Mouse (Mus musculus): Measurements from ENCODE around the gene Psmg4. TPM values are rescaled to one million over a fixed set of nuclear protein-coding genes. Genes with fewer than 3 reads are reported as not detected.

Gene Psmg4
- polyA plus RNA-seq, 1 experiment = 30.1 TPM

- whole genome bisulfite sequencing = 14% methylated on average over 15 of the region's 15 CpGs
- Histone ChIP-seq H3K4me3 (replicated peaks; ENCODE audit: control insufficient read depth, low read depth, low read length) (no peak overlapping the region), H3K4me1 (ENCODE audit: control insufficient read depth, insufficient read depth, low read length) (no peaks in the 10 kb centered on the region; the same call in 1 of the 2 replicates), H3K27ac (ENCODE audit: control insufficient read depth, insufficient read depth, low read depth, low read length, poor library complexity) (no peak overlapping the region)
- TF ChIP-seq CTCF (IDR thresholded peaks at IDR 0.05; ENCODE audit: control insufficient read depth, insufficient read depth, low read length) = no peak
- no peak for TF ChIP-seq POLR2A (IDR thresholded peaks at IDR 0.05; ENCODE audit: borderline replicate concordance, control insufficient read depth, low read depth, low read length)
These were observed 29.3 kb upstream of the Psmg4 start for GRCm38 (mm10) chr13:34133326-34134071.

GRCm38 (mm10) chr13:34134276-34134675 lies 28.5 kb upstream of the Psmg4 start:
- TF ChIP-seq CTCF (IDR thresholded peaks at IDR 0.05; ENCODE audit: control insufficient read depth, insufficient read depth, low read length) = no peak
- no peak for TF ChIP-seq POLR2A (IDR thresholded peaks at IDR 0.05; ENCODE audit: borderline replicate concordance, control insufficient read depth, low read depth, low read length)
- Histone ChIP-seq H3K27ac (ENCODE audit: control insufficient read depth, insufficient read depth, low read depth, low read length, poor library complexity) (no peak overlapping the region), H3K4me3 (replicated peaks; ENCODE audit: control insufficient read depth, low read depth, low read length) (no peak overlapping the region), H3K4me1 (ENCODE audit: control insufficient read depth, insufficient read depth, low read length) (no peaks in the 10 kb centered on the region; the same call in 1 of the 2 replicates)
- WGBS = 80% methylated on average over 7 of the region's 7 CpGs

- H3K4me3 ChIP-seq (replicated peaks; ENCODE audit: control insufficient read depth, low read depth, low read length) = no peak overlapping the region
- TF ChIP-seq CTCF (IDR thresholded peaks at IDR 0.05; ENCODE audit: control insufficient read depth, insufficient read depth, low read length) = no peak
- TF ChIP-seq POLR2A (IDR thresholded peaks at IDR 0.05; ENCODE audit: borderline replicate concordance, control insufficient read depth, low read depth, low read length) = no peak
- no peaks in the 10 kb centered on the region; the same call in 1 of the 2 replicates for H3K4me1 ChIP-seq (ENCODE audit: control insufficient read depth, insufficient read depth, low read length)
- no peak overlapping the region for H3K27ac ChIP-seq (ENCODE audit: control insufficient read depth, insufficient read depth, low read depth, low read length, poor library complexity)
- WGBS = 70% methylated on average over 7 of the region's 7 CpGs
These were observed 26.2 kb upstream of the Psmg4 start for GRCm38 (mm10) chr13:34136605-34137004.

- no peak overlapping the region for H3K4me3 ChIP-seq (replicated peaks; ENCODE audit: control insufficient read depth, low read depth, low read length)
- no peaks in the 10 kb centered on the region for H3K4me1 ChIP-seq (ENCODE audit: control insufficient read depth, insufficient read depth, low read length)
- 80% methylated on average over 5 of the region's 5 CpGs for WGBS
- no peak for TF ChIP-seq POLR2A (IDR thresholded peaks at IDR 0.05; ENCODE audit: borderline replicate concordance, control insufficient read depth, low read depth, low read length)
- TF ChIP-seq CTCF (IDR thresholded peaks at IDR 0.05; ENCODE audit: control insufficient read depth, insufficient read depth, low read length) = no peak
- H3K27ac ChIP-seq (ENCODE audit: control insufficient read depth, insufficient read depth, low read depth, low read length, poor library complexity) = no peak overlapping the region
These were observed 19.4 kb upstream of the Psmg4 start for GRCm38 (mm10) chr13:34143389-34143788.

- no peak overlapping the region for H3K4me3 ChIP-seq (replicated peaks; ENCODE audit: control insufficient read depth, low read depth, low read length)
- WGBS = 68% methylated on average over 3 of the region's 3 CpGs
These were observed 15.8 kb upstream of the Psmg4 start for GRCm38 (mm10) chr13:34146916-34147315.

GRCm38 (mm10) chr13:34148181-34148580 lies 14.6 kb upstream of the Psmg4 start:
- Histone ChIP-seq H3K27ac (ENCODE audit: control insufficient read depth, insufficient read depth, low read depth, low read length, poor library complexity) (no peak overlapping the region), H3K4me1 (ENCODE audit: control insufficient read depth, insufficient read depth, low read length) (no peaks in the 10 kb centered on the region), H3K4me3 (replicated peaks; ENCODE audit: control insufficient read depth, low read depth, low read length) (no peak overlapping the region)
- 54% methylated on average over 3 of the region's 3 CpGs for WGBS
- TF ChIP-seq POLR2A (IDR thresholded peaks at IDR 0.05; ENCODE audit: borderline replicate concordance, control insufficient read depth, low read depth, low read length) = no peak
- no peak for TF ChIP-seq CTCF (IDR thresholded peaks at IDR 0.05; ENCODE audit: control insufficient read depth, insufficient read depth, low read length)

More at GRCm38 (mm10) chr13:34146916-34147315, 15.8 kb upstream of the Psmg4 start:
- H3K4me1 ChIP-seq (ENCODE audit: control insufficient read depth, insufficient read depth, low read length) = no peaks in the 10 kb centered on the region
- H3K27ac ChIP-seq (ENCODE audit: control insufficient read depth, insufficient read depth, low read depth, low read length, poor library complexity) = no peak overlapping the region
- no peak for TF ChIP-seq CTCF (IDR thresholded peaks at IDR 0.05; ENCODE audit: control insufficient read depth, insufficient read depth, low read length)
- no peak for TF ChIP-seq POLR2A (IDR thresholded peaks at IDR 0.05; ENCODE audit: borderline replicate concordance, control insufficient read depth, low read depth, low read length)

GRCm38 (mm10) chr13:34148767-34149392 lies 13.9 kb upstream of the Psmg4 start:
- no peak for TF ChIP-seq POLR2A (IDR thresholded peaks at IDR 0.05; ENCODE audit: borderline replicate concordance, control insufficient read depth, low read depth, low read length)
- no peak for TF ChIP-seq CTCF (IDR thresholded peaks at IDR 0.05; ENCODE audit: control insufficient read depth, insufficient read depth, low read length)
- Histone ChIP-seq H3K4me1 (ENCODE audit: control insufficient read depth, insufficient read depth, low read length) (no peaks in the 10 kb centered on the region), H3K27ac (ENCODE audit: control insufficient read depth, insufficient read depth, low read depth, low read length, poor library complexity) (no peak overlapping the region), H3K4me3 (replicated peaks; ENCODE audit: control insufficient read depth, low read depth, low read length) (no peak overlapping the region)
- WGBS = 9% methylated on average over 23 of the region's 23 CpGs

GRCm38 (mm10) chr13:34149463-34150176 lies 13.1 kb upstream of the Psmg4 start:
- no peak for TF ChIP-seq POLR2A (IDR thresholded peaks at IDR 0.05; ENCODE audit: borderline replicate concordance, control insufficient read depth, low read depth, low read length)
- TF ChIP-seq CTCF (IDR thresholded peaks at IDR 0.05; ENCODE audit: control insufficient read depth, insufficient read depth, low read length) = no peak
- H3K4me3 ChIP-seq (replicated peaks; ENCODE audit: control insufficient read depth, low read depth, low read length) = no peak overlapping the region
- no peak overlapping the region for H3K27ac ChIP-seq (ENCODE audit: control insufficient read depth, insufficient read depth, low read depth, low read length, poor library complexity)
- H3K4me1 ChIP-seq (ENCODE audit: control insufficient read depth, insufficient read depth, low read length) = no peaks in the 10 kb centered on the region
- 76% methylated on average over 5 of the region's 5 CpGs for WGBS

All from bone marrow, adult 2 months (tissue).